Mouse (Mus musculus) E14TG2a.4 (cell line): ENCODE data around the gene Mrpl4.

Experiments
- H3K27me3 ChIP-seq: 2 replicates; pipeline ENCODE4 v1.6.1; 2014; ENCODE audit warnings: low read length, control low read depth; ENCODE audit not compliant: insufficient read depth
- H3K36me3 ChIP-seq: 2 replicates; pipeline ENCODE4 v1.6.1; 2014; ENCODE audit warnings: low read length, control low read depth; ENCODE audit not compliant: insufficient read depth
- H3K4me1 ChIP-seq: replicated peaks from 2 replicates; pipeline ENCODE4 v1.6.1; 2014; ENCODE audit warnings: low read depth, low read length, control low read depth
- H3K4me3 ChIP-seq: replicated peaks from 2 replicates; pipeline ENCODE4 v1.5.1; 2014; ENCODE audit warnings: mild to moderate bottlenecking, low read length
- H3K9me3 ChIP-seq: 2 replicates; pipeline ENCODE4 v1.6.1; 2014; ENCODE audit warnings: low read length, control low read depth
- CTCF ChIP-seq: conservative IDR thresholded peaks from 2 replicates; pipeline ENCODE4 v1.5.1; 2014; ENCODE audit warnings: low read length
- NANOG ChIP-seq: IDR thresholded peaks from 2 replicates; pipeline ENCODE4 v1.6.1; 2014; ENCODE audit warnings: borderline replicate concordance, low read length, mixed read lengths
- POU5F1 ChIP-seq: IDR thresholded peaks from 2 replicates; pipeline ENCODE4 v1.6.1; 2014; ENCODE audit warnings: low read length, borderline replicate concordance

The Mrpl4 gene

DNA sequence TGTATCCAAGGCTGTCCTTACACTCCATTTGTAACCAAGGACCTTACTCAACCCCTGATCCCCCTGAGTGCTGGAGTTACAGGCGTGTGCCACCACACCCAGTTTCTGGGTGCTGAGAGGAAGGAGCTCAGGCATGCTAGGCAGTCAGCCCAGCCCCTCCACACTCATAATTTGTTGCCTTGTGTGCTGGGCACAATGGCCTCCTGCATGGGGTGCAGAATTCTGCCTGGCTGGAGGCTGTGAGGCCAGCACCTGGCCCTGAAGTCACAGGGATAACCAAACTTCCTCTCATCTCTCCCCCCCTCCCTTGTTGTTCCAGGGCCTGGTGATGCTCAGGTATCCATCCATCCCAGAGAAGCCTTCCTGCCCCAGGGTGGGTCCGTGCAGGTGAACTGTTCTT lies 16.1 kb downstream of the Mrpl4 start:
- no peaks in the 10 kb centered on the region for H3K27me3 ChIP-seq
- no peaks in the 10 kb centered on the region for H3K9me3 ChIP-seq
- H3K4me3 ChIP-seq: peak overlapping the region; percentile 45
- no peak for TF ChIP-seq POU5F1
- no peak for TF ChIP-seq CTCF
- TF ChIP-seq NANOG: no peak
- peaks cover 84% of the 10 kb centered on the region for H3K4me1 ChIP-seq
- H3K36me3 ChIP-seq: peaks cover 64% of the 10 kb centered on the region

DNA sequence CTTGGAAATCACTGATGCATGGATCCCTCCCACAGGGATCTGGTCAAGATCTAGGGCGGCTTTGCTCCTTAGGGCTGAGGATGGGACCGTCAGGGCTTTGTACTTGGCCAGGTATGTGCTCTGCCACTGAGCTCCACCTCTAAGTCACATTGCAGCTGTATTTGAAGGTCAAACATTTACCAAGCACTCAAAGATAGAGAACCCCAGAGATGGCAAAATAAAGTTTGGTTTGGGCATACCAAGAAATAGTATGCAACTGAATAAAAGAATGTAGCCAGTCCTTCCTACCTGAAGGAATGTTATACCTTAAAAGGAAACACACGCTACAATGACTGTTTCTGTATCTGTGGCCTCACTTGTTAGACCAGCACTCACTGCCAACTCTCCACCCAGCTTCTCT lies 18.8 kb downstream of the Mrpl4 start:
- Histone ChIP-seq H3K27me3 (no peaks in the 10 kb centered on the region), H3K4me1 (peaks cover 92% of the 10 kb centered on the region), H3K4me3 (no peak overlapping the region), H3K36me3 (peaks cover 92% of the 10 kb centered on the region), H3K9me3 (no peaks in the 10 kb centered on the region)
- no peak for TF ChIP-seq POU5F1
- TF ChIP-seq CTCF: no peak
- no peak for TF ChIP-seq NANOG

DNA sequence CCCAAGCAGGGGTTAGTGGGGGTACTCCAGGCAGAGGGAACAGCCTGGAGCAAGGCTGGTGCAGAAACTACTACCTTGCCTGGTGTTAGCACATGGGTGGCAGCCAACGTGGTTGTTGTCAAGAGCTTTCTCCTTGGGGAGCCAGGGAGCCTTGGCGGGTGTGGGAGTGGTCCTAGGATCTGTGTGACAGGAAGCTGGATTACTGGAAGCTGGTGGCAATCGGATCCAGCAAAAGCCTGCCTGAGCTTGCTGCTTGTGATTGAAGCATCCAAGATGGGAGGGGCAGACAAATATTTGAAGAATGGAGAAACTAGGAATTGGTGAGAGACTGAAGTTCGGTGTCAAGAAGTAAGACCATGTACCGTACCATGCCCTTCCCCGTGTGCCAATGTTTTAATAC lies 19.8 kb downstream of the Mrpl4 start:
- Histone ChIP-seq H3K27me3 (no peaks in the 10 kb centered on the region), H3K4me3 (0 out of 2 replicates have a peak overlapping the region, but pooled peaks have one; percentile 7), H3K4me1 (peaks cover 96% of the 10 kb centered on the region), H3K36me3 (peaks cover 96% of the 10 kb centered on the region), H3K9me3 (no peaks in the 10 kb centered on the region)
- no peak for TF ChIP-seq NANOG
- no peak for TF ChIP-seq CTCF
- TF ChIP-seq POU5F1: no peak

- peaks cover 96% of the 10 kb centered on the region for H3K4me1 ChIP-seq
- 0 out of 2 replicates have a peak overlapping the region, but pooled peaks have one; percentile 7 for H3K4me3 ChIP-seq
- TF ChIP-seq POU5F1 (no peak), NANOG (no peak), CTCF (no peak)
- H3K9me3 ChIP-seq: no peaks in the 10 kb centered on the region
- peaks cover 96% of the 10 kb centered on the region for H3K36me3 ChIP-seq
- no peaks in the 10 kb centered on the region for H3K27me3 ChIP-seq
Measured at GRCm38 (mm10) chr9:21022726-21023125, 20.2 kb downstream of the Mrpl4 start.

- H3K9me3 ChIP-seq: no peaks in the 10 kb centered on the region
- TF ChIP-seq POU5F1 (no peak), CTCF (no peak), NANOG (no peak)
- peaks cover 97% of the 10 kb centered on the region for H3K4me1 ChIP-seq
- peak overlapping the region; percentile 37; the same call in 1 of the 2 replicates for H3K4me3 ChIP-seq
- H3K36me3 ChIP-seq: peaks cover 85% of the 10 kb centered on the region
- no peaks in the 10 kb centered on the region for H3K27me3 ChIP-seq
Measured at GRCm38 (mm10) chr9:21025258-21025810, 22.8 kb downstream of the Mrpl4 start.

DNA sequence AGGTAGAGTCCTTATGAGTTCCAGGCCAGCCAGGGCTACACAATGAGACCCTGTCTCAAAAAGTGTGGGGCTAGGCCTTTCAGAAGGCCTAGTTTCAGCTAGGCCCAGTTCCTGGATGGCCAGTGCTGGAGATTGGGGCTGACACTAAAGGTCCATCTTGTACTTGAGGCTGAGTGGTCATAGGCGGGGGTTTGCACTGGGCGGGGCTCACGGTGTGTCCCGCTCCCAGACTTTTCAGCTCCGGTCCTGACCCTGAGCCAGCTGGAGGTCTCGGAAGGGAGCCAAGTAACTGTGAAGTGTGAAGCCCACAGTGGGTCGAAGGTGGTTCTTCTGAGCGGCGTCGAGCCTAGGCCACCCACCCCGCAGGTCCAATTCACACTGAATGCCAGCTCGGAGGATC lies 24.3 kb downstream of the Mrpl4 start:
- Histone ChIP-seq H3K27me3 (peaks cover 2% of the 10 kb centered on the region), H3K9me3 (no peaks in the 10 kb centered on the region), H3K4me1 (peaks cover 95% of the 10 kb centered on the region), H3K36me3 (peaks cover 70% of the 10 kb centered on the region), H3K4me3 (peak overlapping the region; percentile 37; the same call in 1 of the 2 replicates)
- TF ChIP-seq NANOG (no peak), POU5F1 (no peak), CTCF (no peak)

GRCm38 (mm10) chr9:21027774-21028290 lies 25.3 kb downstream of the Mrpl4 start:
- H3K4me3 ChIP-seq: peak overlapping the region; percentile 27; the same call in 1 of the 2 replicates
- H3K36me3 ChIP-seq: peaks cover 60% of the 10 kb centered on the region
- no peaks in the 10 kb centered on the region for H3K9me3 ChIP-seq
- H3K4me1 ChIP-seq: peaks cover 93% of the 10 kb centered on the region
- no peak for TF ChIP-seq CTCF
- no peak for TF ChIP-seq NANOG
- no peak for TF ChIP-seq POU5F1
- H3K27me3 ChIP-seq: peaks cover 11% of the 10 kb centered on the region

- peaks cover 54% of the 10 kb centered on the region for H3K36me3 ChIP-seq
- peak overlapping the region; percentile 74 for H3K4me3 ChIP-seq
- peaks cover 19% of the 10 kb centered on the region for H3K27me3 ChIP-seq
- TF ChIP-seq NANOG (no peak), CTCF (no peak), POU5F1 (no peak)
- peaks cover 94% of the 10 kb centered on the region for H3K4me1 ChIP-seq
- H3K9me3 ChIP-seq: no peaks in the 10 kb centered on the region
Measured at GRCm38 (mm10) chr9:21028560-21029110, 26.1 kb downstream of the Mrpl4 start.
